Mouse (Mus musculus): ENCODE measurements at regions not wholly inside any gene's neighbourhood (a gene's known extent, or its start where the extent isn't known, plus 50 kb on each side); places are given as distances from the start of the nearest gene placed in this dataset.

- in situ Hi-C loops (cut with MboI; ENCODE audit: low sequenced_read_pairs in 2 of 2, unreplicated experiment in 2 of 2): no loop called here
- TF ChIP-seq HCFC1 (IDR thresholded peaks at IDR 0.05; ENCODE audit: borderline replicate concordance, insufficient read depth, low read length) (no peak), ZNF384 (IDR thresholded peaks at IDR 0.05; ENCODE audit: low read depth, low read length) (no peak), MAFK (IDR thresholded peaks at IDR 0.05; ENCODE audit: insufficient read depth, low read depth, low read length) (no peak), ZC3H11A (IDR thresholded peaks at IDR 0.05; ENCODE audit: borderline replicate concordance, low read depth, low read length) (no peak), CHD2 (IDR thresholded peaks at IDR 0.05; ENCODE audit: low read depth, low read length) (no peak)
- no peak for DNase-seq (ENCODE audit: low read depth, low spot score)
- no peaks in the 10 kb centered on the region for H3K9me3 ChIP-seq (ENCODE audit: control insufficient read depth, insufficient read depth, low read depth, low read length)
- H3K36me3 ChIP-seq (ENCODE audit: control insufficient read depth, insufficient read depth, low read length, poor library complexity, severe bottlenecking): no peaks in the 10 kb centered on the region
- H3K27ac ChIP-seq (ENCODE audit: insufficient read depth, low read depth, low read length, poor library complexity, severe bottlenecking): no peak overlapping the region
- no peak overlapping the region for H3K9ac ChIP-seq (ENCODE audit: insufficient read depth, low read depth, low read length, poor library complexity, severe bottlenecking)
- H3K4me3 ChIP-seq (ENCODE audit: insufficient read depth in 1 of 2, low read depth in 1 of 2, low read length in 2 of 2, poor library complexity in 1 of 2, severe bottlenecking in 1 of 2): no peak overlapping the region
- no peaks in the 10 kb centered on the region for H3K4me1 ChIP-seq (ENCODE audit: control insufficient read depth in 2 of 2, insufficient read depth in 2 of 2, low read length in 2 of 2, poor library complexity in 1 of 2)
Observed at GRCm38 (mm10) chr2:122945891-122946290, 180.9 kb downstream of the Sqor start.

- in situ Hi-C loops (cut with MboI; ENCODE audit: low sequenced_read_pairs in 2 of 2, unreplicated experiment in 2 of 2): no loop called here
- Histone ChIP-seq H3K9me3 (ENCODE audit: control insufficient read depth, insufficient read depth, low read depth, low read length) (no peaks in the 10 kb centered on the region), H3K4me1 (ENCODE audit: control insufficient read depth in 2 of 2, insufficient read depth in 2 of 2, low read length in 2 of 2, poor library complexity in 1 of 2) (no peaks in the 10 kb centered on the region), H3K36me3 (ENCODE audit: control insufficient read depth, insufficient read depth, low read length, poor library complexity, severe bottlenecking) (no peaks in the 10 kb centered on the region), H3K4me3 (ENCODE audit: insufficient read depth in 1 of 2, low read depth in 1 of 2, low read length in 2 of 2, poor library complexity in 1 of 2, severe bottlenecking in 1 of 2) (no peak overlapping the region), H3K27ac (ENCODE audit: insufficient read depth, low read depth, low read length, poor library complexity, severe bottlenecking) (no peak overlapping the region), H3K9ac (ENCODE audit: insufficient read depth, low read depth, low read length, poor library complexity, severe bottlenecking) (no peak overlapping the region)
- DNase-seq (ENCODE audit: low read depth, low spot score): no peak
- no peak for TF ChIP-seq HCFC1 (IDR thresholded peaks at IDR 0.05; ENCODE audit: borderline replicate concordance, insufficient read depth, low read length)
- no peak for TF ChIP-seq CHD2 (IDR thresholded peaks at IDR 0.05; ENCODE audit: low read depth, low read length)
- no peak for TF ChIP-seq ZNF384 (IDR thresholded peaks at IDR 0.05; ENCODE audit: low read depth, low read length)
- TF ChIP-seq ZC3H11A (IDR thresholded peaks at IDR 0.05; ENCODE audit: borderline replicate concordance, low read depth, low read length): no peak
- TF ChIP-seq MAFK (IDR thresholded peaks at IDR 0.05; ENCODE audit: insufficient read depth, low read depth, low read length): no peak
Observed at GRCm38 (mm10) chr2:122949031-122949430, 184.0 kb downstream of the Sqor start.

- in situ Hi-C loops (cut with MboI; ENCODE audit: low sequenced_read_pairs in 2 of 2, unreplicated experiment in 2 of 2): no loop called here
- TF ChIP-seq CHD2 (IDR thresholded peaks at IDR 0.05; ENCODE audit: low read depth, low read length) (no peak), HCFC1 (IDR thresholded peaks at IDR 0.05; ENCODE audit: borderline replicate concordance, insufficient read depth, low read length) (no peak), ZC3H11A (IDR thresholded peaks at IDR 0.05; ENCODE audit: borderline replicate concordance, low read depth, low read length) (no peak)
Observed at GRCm38 (mm10) chr2:122961701-122962100, 196.7 kb downstream of the Sqor start.

GRCm38 (mm10) chr2:122968809-122969628 is 204.0 kb downstream of the Sqor start:
- in situ Hi-C loops (cut with MboI; ENCODE audit: low sequenced_read_pairs in 2 of 2, unreplicated experiment in 2 of 2): no loop called here
- H3K4me1 ChIP-seq (ENCODE audit: control insufficient read depth in 2 of 2, insufficient read depth in 2 of 2, low read length in 2 of 2, poor library complexity in 1 of 2): no peaks in the 10 kb centered on the region
- H3K27ac ChIP-seq (ENCODE audit: insufficient read depth, low read depth, low read length, poor library complexity, severe bottlenecking): no peak overlapping the region
- no peak for DNase-seq (ENCODE audit: low read depth, low spot score)
- no peaks in the 10 kb centered on the region for H3K36me3 ChIP-seq (ENCODE audit: control insufficient read depth, insufficient read depth, low read length, poor library complexity, severe bottlenecking)
- TF ChIP-seq ZNF384 (IDR thresholded peaks at IDR 0.05; ENCODE audit: low read depth, low read length): no peak
- no peak for TF ChIP-seq CHD2 (IDR thresholded peaks at IDR 0.05; ENCODE audit: low read depth, low read length)
- TF ChIP-seq MAFK (IDR thresholded peaks at IDR 0.05; ENCODE audit: insufficient read depth, low read depth, low read length): no peak
- TF ChIP-seq ZC3H11A (IDR thresholded peaks at IDR 0.05; ENCODE audit: borderline replicate concordance, low read depth, low read length): no peak
- no peak for TF ChIP-seq HCFC1 (IDR thresholded peaks at IDR 0.05; ENCODE audit: borderline replicate concordance, insufficient read depth, low read length)
- H3K4me3 ChIP-seq (ENCODE audit: insufficient read depth in 1 of 2, low read depth in 1 of 2, low read length in 2 of 2, poor library complexity in 1 of 2, severe bottlenecking in 1 of 2): no peak overlapping the region
- H3K9me3 ChIP-seq (ENCODE audit: control insufficient read depth, insufficient read depth, low read depth, low read length): no peaks in the 10 kb centered on the region
- H3K9ac ChIP-seq (ENCODE audit: insufficient read depth, low read depth, low read length, poor library complexity, severe bottlenecking): no peak overlapping the region

More at GRCm38 (mm10) chr2:122961701-122962100, 196.7 kb downstream of the Sqor start:
- Histone ChIP-seq H3K4me1 (ENCODE audit: control insufficient read depth in 2 of 2, insufficient read depth in 2 of 2, low read length in 2 of 2, poor library complexity in 1 of 2) (no peaks in the 10 kb centered on the region), H3K36me3 (ENCODE audit: control insufficient read depth, insufficient read depth, low read length, poor library complexity, severe bottlenecking) (no peaks in the 10 kb centered on the region), H3K4me3 (ENCODE audit: insufficient read depth in 1 of 2, low read depth in 1 of 2, low read length in 2 of 2, poor library complexity in 1 of 2, severe bottlenecking in 1 of 2) (no peak overlapping the region), H3K9me3 (ENCODE audit: control insufficient read depth, insufficient read depth, low read depth, low read length) (no peaks in the 10 kb centered on the region), H3K27ac (ENCODE audit: insufficient read depth, low read depth, low read length, poor library complexity, severe bottlenecking) (no peak overlapping the region), H3K9ac (ENCODE audit: insufficient read depth, low read depth, low read length, poor library complexity, severe bottlenecking) (no peak overlapping the region)
- DNase-seq (ENCODE audit: low read depth, low spot score): no peak

Data from ES-E14 (cell line).